Comparison of ENCODE assay signal across 8 mouse cellular contexts in genomic region chr15:86363841-86364295, GRCm38 (mm10).
DNase-seq lines count a peak whose midpoint lies in the region; ATAC-seq and TF ChIP-seq lines count a peak whose summit lies in the region.

No protein-coding gene starts in this region.

- ATAC-seq in midbrain, postnatal 0 days (ENCODE audit: low FRiP score), result no peak
- ATAC-seq in hindbrain, embryonic 15.5 days (ENCODE audit: low FRiP score, low read depth), result no peak

- no peak overlapping the region for H3K9ac ChIP-seq in midbrain, postnatal 0 days (replicated peaks; ENCODE audit: low read length, poor library complexity, severe bottlenecking)
- H3K9ac ChIP-seq in hindbrain, embryonic 15.5 days, result no peak overlapping the region

- H3K4me1 ChIP-seq in midbrain, embryonic 10.5 days, result peaks cover 14% of the 10 kb centered on the region; the same call in 1 of the 2 replicates
- peaks cover 9% of the 10 kb centered on the region; the same call in 1 of the 2 replicates for H3K4me1 ChIP-seq in midbrain, postnatal 0 days (ENCODE audit: insufficient read depth, low read length)
- peaks cover 40% of the 10 kb centered on the region for H3K4me1 ChIP-seq in cerebellum, adult 2 months (ENCODE audit: control insufficient read depth, insufficient read depth, low read length)
- peaks cover 62% of the 10 kb centered on the region for H3K4me1 ChIP-seq in hindbrain, embryonic 15.5 days (replicated peaks)

- TF ChIP-seq POLR2A in cerebellum, adult 2 months (IDR thresholded peaks at IDR 0.05; ENCODE audit: borderline replicate concordance, insufficient read depth, low read length), result no peak

- H3K36me3 ChIP-seq in midbrain, embryonic 10.5 days, result no peaks in the 10 kb centered on the region
- no peaks in the 10 kb centered on the region for H3K36me3 ChIP-seq in midbrain, postnatal 0 days (ENCODE audit: insufficient read depth, low read length)
- H3K36me3 ChIP-seq in hindbrain, embryonic 15.5 days, result no peaks in the 10 kb centered on the region

- H3K27me3 ChIP-seq in midbrain, embryonic 10.5 days (ENCODE audit: low read depth, poor library complexity, severe bottlenecking), result no peaks in the 10 kb centered on the region
- H3K27me3 ChIP-seq in midbrain, postnatal 0 days (ENCODE audit: insufficient read depth, low read length), result no peaks in the 10 kb centered on the region
- H3K27me3 ChIP-seq in cerebellum, adult 2 months (ENCODE audit: control insufficient read depth, insufficient read depth, low read length), result no peaks in the 10 kb centered on the region
- no peaks in the 10 kb centered on the region for H3K27me3 ChIP-seq in hindbrain, embryonic 15.5 days

- H3K27ac ChIP-seq in midbrain, embryonic 10.5 days (replicated peaks), result peak overlapping the region; percentile 52; the same call in 1 of the 2 replicates
- H3K27ac ChIP-seq in midbrain, postnatal 0 days (ENCODE audit: low read depth, low read length), result no peak overlapping the region
- H3K27ac ChIP-seq in cerebellum, adult 2 months (ENCODE audit: insufficient read depth, low read length), result peak overlapping the region; percentile 48
- H3K27ac ChIP-seq in hindbrain, embryonic 15.5 days (replicated peaks), result peak overlapping the region; percentile 64

- no peak overlapping the region for H3K4me3 ChIP-seq in midbrain, embryonic 10.5 days
- no peak overlapping the region for H3K4me3 ChIP-seq in midbrain, postnatal 0 days (ENCODE audit: low read depth, low read length)
- H3K4me3 ChIP-seq in cerebellum, adult 2 months (replicated peaks; ENCODE audit: insufficient read depth, low read depth, low read length), result no peak overlapping the region
- H3K4me3 ChIP-seq in hindbrain, embryonic 15.5 days, result no peak overlapping the region

- no peaks in the 10 kb centered on the region for H3K9me3 ChIP-seq in midbrain, embryonic 10.5 days (replicated peaks)
- no peaks in the 10 kb centered on the region for H3K9me3 ChIP-seq in midbrain, postnatal 0 days (ENCODE audit: low read length)
- H3K9me3 ChIP-seq in hindbrain, embryonic 15.5 days, result no peaks in the 10 kb centered on the region

- H3K4me2 ChIP-seq in midbrain, postnatal 0 days (ENCODE audit: low read depth, low read length, poor library complexity, severe bottlenecking), result no peak overlapping the region
- H3K4me2 ChIP-seq in hindbrain, embryonic 15.5 days, result no peak overlapping the region

- 89% methylated on average over 4 of the region's 4 CpGs for WGBS in midbrain, embryonic 10.5 days
- WGBS in midbrain, postnatal 0 days, result 58% methylated on average over 4 of the region's 4 CpGs
- 39% methylated on average over 4 of the region's 4 CpGs for WGBS in cerebellum, adult 2 months
- WGBS in hindbrain, embryonic 15.5 days, result 65% methylated on average over 4 of the region's 4 CpGs

- no peak for DNase-seq in midbrain, embryonic 10.5 days (ENCODE audit: low spot score)
- DNase-seq in midbrain, postnatal 0 days (ENCODE audit: low spot score), result no peak
- peak in 1 of 2 experiments; percentile 61 for DNase-seq in cerebellum, adult 2 months
- peak; percentile 9 to 23 for DNase-seq in monocyte, adult 2 months (ENCODE audit: low read depth in 1 of 2, low spot score in 2 of 2)
- DNase-seq in lung, postnatal 25 days (ENCODE audit: low spot score), result no peak
- DNase-seq in urinary bladder, postnatal 14 days (ENCODE audit: low spot score), result no peak
- DNase-seq in heart, postnatal 4 days, result no peak

- no peak for TF ChIP-seq CTCF in midbrain, postnatal 0 days (IDR thresholded peaks at IDR 0.05)
- TF ChIP-seq CTCF in cerebellum, adult 2 months (IDR thresholded peaks at IDR 0.05; ENCODE audit: borderline replicate concordance, insufficient read depth, low read depth, low read length), result no peak

Comparison
In these comparisons a context has a peak if more than half of its experiments do, and no peak if none do; other contexts are left out.
1. DNase-seq: peak in monocyte, adult 2 months (2 of 2); none in midbrain, embryonic 10.5 days (single experiment), midbrain, postnatal 0 days (single experiment), lung, postnatal 25 days (single experiment), urinary bladder, postnatal 14 days (single experiment) and heart, postnatal 4 days (single experiment).